Mouse (Mus musculus) limb, embryonic 14.5 days (tissue): ENCODE results near the gene Gmds. TPM values are rescaled to one million over a fixed set of nuclear protein-coding genes. Genes with fewer than 3 reads are reported as not detected.

ENCODE experiments used
- ATAC-seq: fragments of 200-750 bp; cut with Nextera tagmentation; 2 replicates; pipeline ENCODE4 v1.8.0; 2017; ENCODE audit warnings: low read depth, moderate number of reproducible peaks, moderate TSS enrichment; ENCODE audit not compliant: low FRiP score
- DNase-seq: peaks from one replicate; pipeline ENCODE4 v3.0.0-alpha.2; 2015; ENCODE audit warnings: low spot score
- H3K27ac ChIP-seq: fragments of 300-500 bp; sonication (generic); replicated peaks from 2 replicates; pipeline ENCODE4 v1.5.1; 2014; ENCODE audit warnings: low read depth, mild to moderate bottlenecking, low read length, moderate library complexity, mixed read lengths
- H3K27me3 ChIP-seq: fragments of 300-500 bp; sonication (generic); 2 replicates; pipeline ENCODE4 v1.6.1; 2014; ENCODE audit warnings: low read length, mixed read lengths; ENCODE audit not compliant: control insufficient read depth, insufficient read depth
- H3K36me3 ChIP-seq: fragments of 300-500 bp; sonication (generic); 2 replicates; pipeline ENCODE4 v1.6.1; 2014; ENCODE audit warnings: mild to moderate bottlenecking, low read length, moderate library complexity, mixed read lengths; ENCODE audit not compliant: control insufficient read depth, insufficient read depth
- H3K4me1 ChIP-seq: fragments of 300-500 bp; sonication (generic); 2 replicates; pipeline ENCODE4 v1.6.1; 2014; ENCODE audit warnings: antibody characterized with exemption, low read length, mixed read lengths; ENCODE audit not compliant: control insufficient read depth, insufficient read depth
- H3K4me2 ChIP-seq: fragments of 300-500 bp; sonication (generic); replicated peaks from 2 replicates; pipeline ENCODE4 v1.6.1; 2014; ENCODE audit warnings: low read depth, mild to moderate bottlenecking, low read length, moderate library complexity; ENCODE audit not compliant: severe bottlenecking
- H3K4me3 ChIP-seq: fragments of 300-500 bp; sonication (generic); replicated peaks from 2 replicates; pipeline ENCODE4 v1.5.1; 2014; ENCODE audit warnings: low read length
- H3K9ac ChIP-seq: fragments of 300-500 bp; sonication (generic); 2 replicates; pipeline ENCODE4 v1.6.1; 2014; ENCODE audit warnings: mild to moderate bottlenecking, low read depth, low read length, moderate library complexity; ENCODE audit not compliant: severe bottlenecking
- H3K9me3 ChIP-seq: fragments of 300-500 bp; sonication (generic); 2 replicates; pipeline ENCODE4 v1.6.1; 2016; ENCODE audit warnings: low read length; ENCODE audit not compliant: control insufficient read depth
- POLR2A ChIP-seq: fragments of 200-500 bp; IDR thresholded peaks from 2 replicates; pipeline ENCODE4 v1.8.0; 2012; ENCODE audit warnings: inconsistent platforms, mild to moderate bottlenecking, moderate library complexity, borderline replicate concordance; ENCODE audit not compliant: insufficient read depth, insufficient read length; ENCODE audit errors: extremely low read depth
- WGBS: fragments of 180-500 bp; shearing (Covaris S2); extraction: QIAGEN DNeasy Blood & Tissue Kit; methylation state at CpG from one replicate; pipeline ENCODE4 v1.1.7; 2014; 5-methylcytosine and 5-hydroxymethylcytosine counted together
- polyA plus RNA-seq, 2 experiments: library from polyadenylated mRNA; depleted of rRNA in 1 of 2; stranded (reverse) in 1 of 2; unstranded in 1 of 2; fragments of >200 nt; fragmentation: Nextera tagmentation in 1 of 2; extraction: Ambion mirVana in 1 of 2; gene quantifications; 2 replicates each; pipeline versions ENCODE4 v1.2.1 to v1.2.3; 2012 to 2014

The Gmds gene
- polyA plus RNA-seq, 2 experiments: 31.6 to 39.9 TPM

DNA sequence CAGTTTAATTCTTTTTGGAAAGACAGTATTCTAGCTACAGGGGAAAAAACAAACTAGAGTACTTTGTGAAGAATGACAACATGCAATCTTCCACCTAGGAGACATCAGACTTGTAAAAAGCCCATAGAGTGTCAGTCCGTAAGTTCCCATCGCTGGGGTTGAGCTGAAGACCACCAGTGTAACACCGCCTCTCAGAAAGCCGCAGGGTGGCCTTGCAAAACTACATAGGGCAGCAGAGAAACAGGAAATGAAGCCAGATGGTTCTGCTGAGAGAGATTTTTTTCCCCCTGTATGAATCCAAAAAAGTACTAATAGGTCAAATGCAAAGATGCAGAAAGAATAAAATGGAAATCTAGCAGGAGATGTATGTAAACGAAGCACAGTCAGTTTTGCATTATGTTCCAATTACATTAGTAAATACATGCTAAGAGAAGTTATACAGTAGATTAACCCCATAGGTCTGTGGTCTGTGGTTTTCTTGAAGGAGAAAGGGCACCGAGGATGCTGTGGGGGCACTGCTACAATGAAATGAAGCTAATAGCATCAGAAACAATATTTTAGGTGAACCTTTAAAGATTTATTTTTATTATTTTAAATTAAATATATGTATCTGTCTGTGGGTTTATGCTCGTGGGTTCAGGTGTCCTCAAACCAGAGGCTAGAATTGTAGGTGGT, 250.1 kb downstream of the Gmds start:
- Histone ChIP-seq H3K9ac (no peak overlapping the region), H3K4me2 (no peak overlapping the region), H3K27me3 (no peaks in the 10 kb centered on the region), H3K9me3 (no peaks in the 10 kb centered on the region), H3K4me3 (no peak overlapping the region), H3K27ac (no peak overlapping the region), H3K36me3 (no peaks in the 10 kb centered on the region), H3K4me1 (0 out of 2 replicates have a peak, but pooled peaks cover 3% of the 10 kb centered on the region)
- no peak for TF ChIP-seq POLR2A
- no peak for ATAC-seq
- DNase-seq: no peak
- 42% methylated on average over 7 of the region's 7 CpGs for WGBS

DNA sequence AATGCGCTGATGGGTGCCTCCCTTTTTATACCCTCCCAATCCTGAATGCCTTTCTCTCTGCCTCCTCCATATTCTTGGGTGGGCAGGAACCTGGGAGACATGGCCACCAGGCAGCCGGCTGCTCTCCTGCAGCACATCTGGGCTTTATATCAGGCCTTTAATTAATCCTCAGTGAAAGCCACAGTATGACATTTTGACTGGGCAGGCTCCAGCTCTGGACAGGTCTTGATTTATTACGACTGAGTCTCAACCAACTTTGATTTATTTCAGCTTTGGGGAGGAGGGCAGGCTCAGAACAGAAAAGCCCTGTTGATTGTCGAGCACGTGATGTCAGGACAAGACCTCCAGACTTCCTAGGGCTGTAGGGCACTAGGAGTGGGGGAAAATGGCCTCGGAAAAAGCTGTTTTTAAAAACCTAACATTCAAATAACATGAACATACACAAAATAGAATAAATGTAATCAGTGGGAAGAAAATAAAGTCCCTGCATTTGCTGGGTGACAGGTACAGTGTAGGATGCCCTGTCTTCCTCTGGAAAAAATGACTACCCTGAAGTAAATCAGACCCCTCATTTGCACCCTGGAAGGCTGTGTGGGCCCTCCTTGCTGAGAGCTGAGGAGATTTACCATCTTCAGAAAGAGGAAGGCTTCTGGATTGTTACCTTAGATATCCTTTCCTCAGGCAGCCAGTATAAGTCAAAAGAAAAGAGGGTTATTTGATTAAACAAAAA, 257.9 kb downstream of the Gmds start:
- WGBS: 12% methylated on average over 6 of the region's 6 CpGs
- Histone ChIP-seq H3K4me3 (no peak overlapping the region), H3K4me1 (peaks cover 16% of the 10 kb centered on the region), H3K4me2 (no peak overlapping the region), H3K9ac (no peak overlapping the region), H3K27ac (no peak overlapping the region), H3K36me3 (no peaks in the 10 kb centered on the region), H3K9me3 (no peaks in the 10 kb centered on the region), H3K27me3 (no peaks in the 10 kb centered on the region)
- DNase-seq (no peak), ATAC-seq (no peak; the same call in 1 of the 2 replicates)
- no peak for TF ChIP-seq POLR2A

DNA sequence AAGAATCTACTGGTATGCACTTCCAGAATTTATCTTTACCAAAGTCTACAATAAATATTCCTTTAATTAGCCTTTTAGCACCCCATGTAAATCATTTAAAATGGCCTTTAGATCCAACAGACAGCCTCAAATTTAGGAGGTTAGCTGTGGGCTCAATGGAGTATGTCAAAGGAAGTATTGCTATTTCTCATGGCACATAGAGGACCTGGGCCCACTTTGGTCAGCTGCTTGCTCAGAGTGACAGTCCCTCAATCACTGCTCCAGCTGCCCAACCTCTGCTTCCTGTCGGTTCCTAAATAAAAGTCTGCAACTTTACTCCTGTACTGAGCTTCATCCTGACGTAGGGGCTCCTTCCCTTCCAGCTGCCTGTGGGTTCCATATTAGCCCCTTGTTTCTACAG, 264.9 kb downstream of the Gmds start:
- H3K27ac ChIP-seq: 0 out of 2 replicates have a peak overlapping the region, but pooled peaks have one; percentile 1
- no peak overlapping the region for H3K4me2 ChIP-seq
- peaks cover 14% of the 10 kb centered on the region for H3K4me1 ChIP-seq
- no peaks in the 10 kb centered on the region for H3K9me3 ChIP-seq
- no peak overlapping the region for H3K9ac ChIP-seq
- H3K27me3 ChIP-seq: no peaks in the 10 kb centered on the region
- TF ChIP-seq POLR2A: no peak
- ATAC-seq: no peak
- WGBS: 22% methylated on average over 2 of the region's 2 CpGs
- H3K36me3 ChIP-seq: no peaks in the 10 kb centered on the region
- no peak overlapping the region for H3K4me3 ChIP-seq
- no peak for DNase-seq

GRCm38 (mm10) chr13:32055321-32055720, 283.2 kb downstream of the Gmds start:
- H3K9ac ChIP-seq: no peak overlapping the region
- no peak overlapping the region for H3K27ac ChIP-seq
- TF ChIP-seq POLR2A: no peak
- 22% methylated on average over 6 of the region's 6 CpGs for WGBS
- H3K27me3 ChIP-seq: no peaks in the 10 kb centered on the region; the same call in 1 of the 2 replicates
- H3K4me3 ChIP-seq: no peak overlapping the region
- DNase-seq (peak; percentile 45), ATAC-seq (peak; percentile 82)
- no peaks in the 10 kb centered on the region for H3K36me3 ChIP-seq
- H3K4me2 ChIP-seq: no peak overlapping the region
- peaks cover 3% of the 10 kb centered on the region; the same call in 1 of the 2 replicates for H3K4me1 ChIP-seq
- H3K9me3 ChIP-seq: no peaks in the 10 kb centered on the region

- no peak overlapping the region for H3K4me3 ChIP-seq
- no peak overlapping the region for H3K9ac ChIP-seq
- no peak for DNase-seq
- TF ChIP-seq POLR2A: no peak
- H3K4me1 ChIP-seq: peaks cover 3% of the 10 kb centered on the region; the same call in 1 of the 2 replicates
- ATAC-seq: no peak
- no peak overlapping the region for H3K27ac ChIP-seq
- no peaks in the 10 kb centered on the region for H3K27me3 ChIP-seq
- H3K9me3 ChIP-seq: no peaks in the 10 kb centered on the region
- H3K36me3 ChIP-seq: no peaks in the 10 kb centered on the region
- H3K4me2 ChIP-seq: no peak overlapping the region
Measured at GRCm38 (mm10) chr13:32053587-32053986, 285.0 kb downstream of the Gmds start.
